Mouse (Mus musculus): ENCODE measurements around the gene Lrrc9. TPM values are rescaled to one million over a fixed set of nuclear protein-coding genes. Genes with fewer than 3 reads are reported as not detected.

Gene Lrrc9
- not detected for polyA plus RNA-seq (2012; fragmentation: generic; extraction: Trizol)

DNA sequence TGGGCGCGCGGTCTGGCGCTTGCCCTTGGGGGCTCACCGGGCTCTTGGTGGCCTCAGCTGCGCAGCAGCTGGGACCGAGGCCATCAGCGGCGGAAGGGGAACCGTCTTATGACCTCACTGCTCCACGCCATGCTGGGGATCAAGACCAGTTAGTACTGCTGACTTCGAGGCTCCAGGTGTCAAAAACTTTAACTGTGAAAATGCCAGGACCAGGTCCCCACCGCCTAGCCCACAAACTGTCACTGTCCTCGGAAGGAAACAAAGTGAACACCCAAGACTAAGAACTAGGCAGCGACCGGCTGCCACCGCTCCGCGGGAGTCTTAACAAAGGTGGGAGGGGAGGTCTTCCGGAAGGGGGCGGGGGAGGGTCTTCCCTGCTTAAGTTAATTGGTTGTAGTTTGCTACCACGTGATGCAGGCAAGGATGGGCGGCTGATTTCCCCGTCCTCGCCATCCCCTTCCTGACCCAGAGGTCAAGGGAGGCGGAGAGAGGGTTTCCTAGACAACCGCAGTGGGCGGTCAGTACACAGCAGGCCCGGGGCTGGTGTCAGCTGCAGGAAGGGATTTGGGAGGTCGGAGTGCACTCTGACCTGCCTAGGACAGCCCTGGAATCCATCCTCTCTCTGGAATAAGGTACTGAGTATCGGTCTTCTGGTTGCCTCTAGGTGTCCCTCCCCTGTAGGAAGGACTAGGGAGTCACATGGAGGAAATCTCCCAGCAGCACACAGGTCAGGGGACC is at the start of gene Lrrc9:
Gene Lrrc9, plus strand, starts transcription at position 28 of the 738 bp plus-strand sequence.
- TF ChIP-seq MYOG (IDR thresholded peaks at IDR 0.05; ENCODE audit: control insufficient read depth in 1 of 3, insufficient read depth in 1 of 3, insufficient read length in 2 of 3, low read depth in 2 of 3) (no peak), REST (IDR thresholded peaks at IDR 0.05; ENCODE audit: insufficient read depth, insufficient read length) (no peak), SRF (IDR thresholded peaks at IDR 0.05; ENCODE audit: control insufficient read depth, insufficient read length, low read depth) (no peak), MYOD1 (IDR thresholded peaks at IDR 0.05; ENCODE audit: control insufficient read depth in 1 of 3, insufficient read length in 2 of 3, low read depth in 2 of 3) (no peak), MAX (IDR thresholded peaks at IDR 0.05; ENCODE audit: low read depth) (no peak), CEBPB (IDR thresholded peaks at IDR 0.05; ENCODE audit: insufficient read depth, poor library complexity, severe bottlenecking) (no peak), E2F4 (IDR thresholded peaks at IDR 0.05; ENCODE audit: insufficient read depth) (no peak), TCF12 (IDR thresholded peaks at IDR 0.05; ENCODE audit: insufficient read depth, poor library complexity, severe bottlenecking) (no peak), USF1 (IDR thresholded peaks at IDR 0.05; ENCODE audit: low read depth) (no peak)
- H3K79me2 ChIP-seq (ENCODE audit: control insufficient read depth, insufficient read depth), result no peaks in the 10 kb centered on the region
- no peak within 1 kb of the TSS for H3K4me2 ChIP-seq (ENCODE audit: low read depth)
- H3K27me3 ChIP-seq (ENCODE audit: control insufficient read depth, insufficient read depth, insufficient read length), result peaks cover 5% of the 10 kb centered on the region
- no peaks in the 10 kb centered on the region for H3K36me3 ChIP-seq (ENCODE audit: control insufficient read depth, insufficient read depth)
- H3K4me3 ChIP-seq, result no peak within 1 kb of the TSS
- H3ac ChIP-seq (ENCODE audit: control insufficient read depth, insufficient read length), result no peak within 1 kb of the TSS

GRCm38 (mm10) chr12:72393046-72393805 is 48.4 kb upstream of the Lrrc9 start:
- H3K36me3 ChIP-seq (ENCODE audit: control insufficient read depth, insufficient read depth), result no peaks in the 10 kb centered on the region
- H3K4me2 ChIP-seq (ENCODE audit: low read depth), result no peak overlapping the region
- peaks cover 20% of the 10 kb centered on the region for H3K27me3 ChIP-seq (ENCODE audit: control insufficient read depth, insufficient read depth, insufficient read length)
- no peak for TF ChIP-seq USF1 (IDR thresholded peaks at IDR 0.05; ENCODE audit: low read depth)
- no peak for TF ChIP-seq TCF3 (IDR thresholded peaks at IDR 0.05; ENCODE audit: insufficient read length, low read depth)
- no peak for TF ChIP-seq POLR2AphosphoS2 (IDR thresholded peaks at IDR 0.05; ENCODE audit: insufficient read length, low read depth)
- no peak for TF ChIP-seq CEBPB (IDR thresholded peaks at IDR 0.05; ENCODE audit: insufficient read depth, poor library complexity, severe bottlenecking)
- no peak for TF ChIP-seq POLR2A (IDR thresholded peaks at IDR 0.05; ENCODE audit: insufficient read length, low read depth)
- TF ChIP-seq REST (IDR thresholded peaks at IDR 0.05; ENCODE audit: insufficient read depth, insufficient read length), result no peak
- no peak for TF ChIP-seq MYOD1 (IDR thresholded peaks at IDR 0.05; ENCODE audit: control insufficient read depth in 1 of 3, insufficient read length in 2 of 3, low read depth in 2 of 3)
- no peak overlapping the region for H3ac ChIP-seq (ENCODE audit: control insufficient read depth, insufficient read length)
- no peaks in the 10 kb centered on the region for H3K79me2 ChIP-seq (ENCODE audit: control insufficient read depth, insufficient read depth)
- no peak overlapping the region for H3K4me3 ChIP-seq

DNA sequence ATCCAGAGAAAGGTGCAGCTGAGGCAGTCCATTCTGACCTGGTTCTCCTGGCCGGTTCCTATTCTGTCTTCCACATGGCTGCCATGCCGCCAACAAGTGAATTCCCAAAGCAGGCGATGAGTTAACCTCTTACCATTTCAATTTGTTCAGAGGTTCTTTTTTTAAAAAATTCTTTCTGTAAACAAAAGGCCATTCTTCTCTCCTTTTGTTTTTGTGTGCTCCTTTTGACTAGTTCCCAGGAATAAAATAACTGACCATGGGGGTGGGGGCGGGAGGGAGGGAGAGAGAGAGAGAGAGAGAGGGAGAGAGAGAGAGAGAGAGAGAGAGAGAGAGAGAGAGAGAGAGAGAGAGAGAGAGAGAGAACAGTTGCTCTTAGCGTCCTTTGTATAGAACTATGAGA is 36.6 kb upstream of the Lrrc9 start:
- H3K4me2 ChIP-seq (ENCODE audit: low read depth), result no peak overlapping the region
- no peak for TF ChIP-seq MAX (IDR thresholded peaks at IDR 0.05; ENCODE audit: low read depth)
- TF ChIP-seq E2F4 (IDR thresholded peaks at IDR 0.05; ENCODE audit: insufficient read depth), result no peak
- no peak for TF ChIP-seq USF1 (IDR thresholded peaks at IDR 0.05; ENCODE audit: low read depth)
- TF ChIP-seq TCF12 (IDR thresholded peaks at IDR 0.05; ENCODE audit: insufficient read depth, poor library complexity, severe bottlenecking), result no peak
- no peak for TF ChIP-seq TCF3 (IDR thresholded peaks at IDR 0.05; ENCODE audit: insufficient read length, low read depth)
- TF ChIP-seq MYOG (IDR thresholded peaks at IDR 0.05; ENCODE audit: control insufficient read depth in 1 of 3, insufficient read depth in 1 of 3, insufficient read length in 2 of 3, low read depth in 2 of 3), result no peak
- no peak for TF ChIP-seq POLR2AphosphoS2 (IDR thresholded peaks at IDR 0.05; ENCODE audit: insufficient read length, low read depth)
- no peak for TF ChIP-seq POLR2A (IDR thresholded peaks at IDR 0.05; ENCODE audit: insufficient read length, low read depth)
- TF ChIP-seq REST (IDR thresholded peaks at IDR 0.05; ENCODE audit: insufficient read depth, insufficient read length), result no peak
- no peak for TF ChIP-seq CEBPB (IDR thresholded peaks at IDR 0.05; ENCODE audit: insufficient read depth, poor library complexity, severe bottlenecking)
- no peak for TF ChIP-seq SRF (IDR thresholded peaks at IDR 0.05; ENCODE audit: control insufficient read depth, insufficient read length, low read depth)
- no peak for TF ChIP-seq MYOD1 (IDR thresholded peaks at IDR 0.05; ENCODE audit: control insufficient read depth in 1 of 3, insufficient read length in 2 of 3, low read depth in 2 of 3)
- no peaks in the 10 kb centered on the region for H3K36me3 ChIP-seq (ENCODE audit: control insufficient read depth, insufficient read depth)
- no peak overlapping the region for H3K4me3 ChIP-seq
- H3K27me3 ChIP-seq (ENCODE audit: control insufficient read depth, insufficient read depth, insufficient read length), result peaks cover 21% of the 10 kb centered on the region
- no peak overlapping the region for H3ac ChIP-seq (ENCODE audit: control insufficient read depth, insufficient read length)
- no peaks in the 10 kb centered on the region for H3K79me2 ChIP-seq (ENCODE audit: control insufficient read depth, insufficient read depth)

- Histone ChIP-seq H3K79me2 (ENCODE audit: control insufficient read depth, insufficient read depth) (no peaks in the 10 kb centered on the region), H3K4me3 (no peak overlapping the region), H3K27me3 (ENCODE audit: control insufficient read depth, insufficient read depth, insufficient read length) (peaks cover 21% of the 10 kb centered on the region), H3ac (ENCODE audit: control insufficient read depth, insufficient read length) (no peak overlapping the region), H3K36me3 (ENCODE audit: control insufficient read depth, insufficient read depth) (no peaks in the 10 kb centered on the region), H3K4me2 (ENCODE audit: low read depth) (no peak overlapping the region)
- no peak for TF ChIP-seq E2F4 (IDR thresholded peaks at IDR 0.05; ENCODE audit: insufficient read depth)
Measured at GRCm38 (mm10) chr12:72407146-72407545, 34.5 kb upstream of the Lrrc9 start.

DNA sequence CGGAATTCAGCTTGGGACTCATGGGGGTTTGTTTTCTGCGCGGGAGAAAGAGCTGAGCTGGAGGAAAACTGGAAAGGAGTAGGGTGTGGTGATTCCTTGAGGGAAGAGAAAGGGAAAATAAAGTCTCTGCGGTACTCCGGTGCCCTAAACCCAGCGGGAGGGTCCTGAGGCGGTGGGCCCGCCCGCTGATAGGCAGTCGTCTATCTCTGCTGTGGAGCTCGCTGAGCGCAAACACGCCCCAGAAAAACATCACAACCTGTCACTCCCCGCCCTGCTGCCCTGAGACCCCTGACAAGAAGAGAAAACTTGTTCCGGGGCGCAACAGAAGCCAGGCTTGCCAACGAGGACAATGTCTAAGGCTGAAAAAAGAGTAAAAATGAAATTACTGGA is 34.0 kb upstream of the Lrrc9 start:
- H3ac ChIP-seq (ENCODE audit: control insufficient read depth, insufficient read length), result no peak overlapping the region
- no peak for TF ChIP-seq MYOD1 (IDR thresholded peaks at IDR 0.05; ENCODE audit: control insufficient read depth in 1 of 3, insufficient read length in 2 of 3, low read depth in 2 of 3)
- no peak for TF ChIP-seq MAX (IDR thresholded peaks at IDR 0.05; ENCODE audit: low read depth)
- TF ChIP-seq USF1 (IDR thresholded peaks at IDR 0.05; ENCODE audit: low read depth), result no peak
- H3K27me3 ChIP-seq (ENCODE audit: control insufficient read depth, insufficient read depth, insufficient read length), result peaks cover 17% of the 10 kb centered on the region
- H3K4me3 ChIP-seq, result no peak overlapping the region
- H3K79me2 ChIP-seq (ENCODE audit: control insufficient read depth, insufficient read depth), result no peaks in the 10 kb centered on the region
- H3K4me2 ChIP-seq (ENCODE audit: low read depth), result no peak overlapping the region
- H3K36me3 ChIP-seq (ENCODE audit: control insufficient read depth, insufficient read depth), result no peaks in the 10 kb centered on the region

All from myocyte (in vitro differentiated cells).